Mouse (Mus musculus) neural tube, embryonic 13.5 days (tissue): ENCODE measurements around the gene Ube3b. TPM values are rescaled to one million over a fixed set of nuclear protein-coding genes. Genes with fewer than 3 reads are reported as not detected.

Experiments
- ATAC-seq: fragments of 200-750 bp; cut with Nextera tagmentation; 2 replicates; pipeline ENCODE4 v1.8.0; 2017; ENCODE audit warnings: low read depth, mild to moderate bottlenecking, moderate TSS enrichment, moderate library complexity
- H3K27ac ChIP-seq: fragments of 300-500 bp; sonication (generic); replicated peaks from 2 replicates; pipeline ENCODE4 v1.5.1; 2015; ENCODE audit warnings: moderate library complexity, mild to moderate bottlenecking, inconsistent platforms
- H3K27me3 ChIP-seq: fragments of 300-500 bp; sonication (generic); 2 replicates; pipeline ENCODE4 v1.6.1; 2015; ENCODE audit warnings: mild to moderate bottlenecking, inconsistent platforms
- H3K36me3 ChIP-seq: fragments of 300-500 bp; sonication (generic); 2 replicates; pipeline ENCODE4 v1.6.1; 2015; ENCODE audit warnings: mild to moderate bottlenecking, inconsistent platforms
- H3K4me1 ChIP-seq: fragments of 300-500 bp; sonication (generic); replicated peaks from 2 replicates; pipeline ENCODE4 v1.6.1; 2015; ENCODE audit warnings: inconsistent platforms
- H3K4me2 ChIP-seq: fragments of 300-500 bp; sonication (generic); 2 replicates; pipeline ENCODE4 v1.6.1; 2015; ENCODE audit warnings: inconsistent platforms, mild to moderate bottlenecking, moderate library complexity
- H3K4me3 ChIP-seq: fragments of 300-500 bp; sonication (generic); 2 replicates; pipeline ENCODE4 v1.5.1; 2015; ENCODE audit warnings: mild to moderate bottlenecking, inconsistent platforms
- H3K9ac ChIP-seq: fragments of 300-500 bp; sonication (generic); 2 replicates; pipeline ENCODE4 v1.6.1; 2015; ENCODE audit warnings: moderate library complexity, mild to moderate bottlenecking, inconsistent platforms
- H3K9me3 ChIP-seq: fragments of 300-500 bp; sonication (generic); 2 replicates; pipeline ENCODE4 v1.6.1; 2016; ENCODE audit warnings: inconsistent platforms
- WGBS: fragments of 180-500 bp; shearing (Covaris S2); methylation state at CpG from one replicate; pipeline ENCODE4 v1.1.7; 2015; 5-methylcytosine and 5-hydroxymethylcytosine counted together
- polyA plus RNA-seq: library from polyadenylated mRNA; unstranded; fragments of >200 nt; fragmentation: Nextera tagmentation; extraction: Ambion mirVana; gene quantifications from 2 replicates; pipeline ENCODE4 v1.2.1, GENCODE M21; 2015

The Ube3b gene
- polyA plus RNA-seq, 1 experiment from 2014 or later, result 40.3 TPM

DNA sequence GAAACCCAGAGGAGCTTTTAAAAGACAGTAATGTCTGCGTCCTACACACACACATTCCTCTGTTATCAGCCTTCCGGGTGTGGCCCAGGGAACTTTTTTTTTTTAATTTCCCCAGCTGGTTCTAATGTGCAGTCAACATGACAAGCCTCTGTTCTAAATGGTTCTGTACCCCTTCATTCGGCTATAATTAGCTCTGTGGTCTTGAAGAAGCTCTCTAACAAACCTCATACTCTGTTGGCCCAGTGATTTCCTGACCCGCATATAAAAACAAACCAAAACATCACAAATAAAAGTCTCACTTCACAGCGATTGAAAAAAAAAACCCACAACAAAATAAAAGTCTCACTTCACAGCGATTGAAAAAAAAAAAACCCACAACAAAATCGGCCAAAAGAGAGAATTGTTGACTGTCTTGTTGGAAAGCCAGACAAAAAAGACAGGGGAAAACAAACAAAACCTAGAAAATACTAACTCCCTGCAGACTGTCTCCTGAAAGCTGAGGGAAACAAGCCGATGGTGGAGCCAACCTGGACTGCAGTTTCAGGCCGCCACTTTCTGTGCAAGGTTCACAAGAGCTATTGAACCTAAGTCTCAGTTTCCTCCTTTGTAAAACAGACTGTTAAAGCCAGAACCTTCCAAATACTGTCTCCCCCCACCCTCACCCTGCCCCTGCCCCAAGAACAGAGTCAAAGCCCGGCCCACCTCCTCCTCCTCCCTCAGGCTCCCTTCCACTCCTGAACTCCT lies 2.1 kb upstream of the Ube3b start:
- Histone ChIP-seq H3K27ac (no peak overlapping the region), H3K4me3 (peak overlapping the region; percentile 71; the same call in 1 of the 2 replicates)
- WGBS, result 74% methylated on average over 10 of the region's 10 CpGs

DNA sequence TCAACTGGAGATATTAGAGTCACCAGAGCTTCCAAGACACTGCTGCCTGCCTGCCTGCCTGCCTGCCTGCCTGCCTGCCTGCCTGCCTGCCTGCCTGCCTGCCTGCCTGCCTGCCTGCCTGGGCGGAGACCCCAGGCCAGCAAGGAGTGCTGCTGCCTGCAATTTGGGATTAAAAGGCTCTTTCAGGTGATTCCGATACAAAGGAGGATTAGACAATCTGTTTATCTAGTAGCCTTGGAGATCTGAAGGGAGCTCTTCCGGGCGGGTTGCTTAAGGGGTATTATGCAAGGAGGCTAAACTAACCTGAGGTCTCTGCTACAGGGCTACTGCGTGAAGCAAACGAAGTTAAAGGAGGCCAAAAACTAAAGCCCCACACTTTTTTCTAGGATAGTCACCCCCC lies 1.5 kb upstream of the Ube3b start:
- H3K4me2 ChIP-seq, result peak overlapping the region; percentile 91
- H3K9ac ChIP-seq, result peak overlapping the region; percentile 91
- H3K4me1 ChIP-seq, result peaks cover 74% of the 10 kb centered on the region
- H3K36me3 ChIP-seq, result peaks cover 21% of the 10 kb centered on the region
- no peak overlapping the region for H3K27ac ChIP-seq
- 60% methylated on average over 6 of the region's 6 CpGs for WGBS
- no peaks in the 10 kb centered on the region for H3K27me3 ChIP-seq
- no peaks in the 10 kb centered on the region for H3K9me3 ChIP-seq
- H3K4me3 ChIP-seq, result peak overlapping the region; percentile 71
- ATAC-seq, result no peak

More for the DNA sequence above, 2.1 kb upstream of the Ube3b start:
- no peaks in the 10 kb centered on the region for H3K27me3 ChIP-seq
- ATAC-seq, result no peak
- peak overlapping the region; percentile 91 for H3K4me2 ChIP-seq
- peak overlapping the region; percentile 91 for H3K9ac ChIP-seq
- no peaks in the 10 kb centered on the region for H3K9me3 ChIP-seq
- H3K36me3 ChIP-seq, result peaks cover 27% of the 10 kb centered on the region
- H3K4me1 ChIP-seq, result peaks cover 77% of the 10 kb centered on the region

DNA sequence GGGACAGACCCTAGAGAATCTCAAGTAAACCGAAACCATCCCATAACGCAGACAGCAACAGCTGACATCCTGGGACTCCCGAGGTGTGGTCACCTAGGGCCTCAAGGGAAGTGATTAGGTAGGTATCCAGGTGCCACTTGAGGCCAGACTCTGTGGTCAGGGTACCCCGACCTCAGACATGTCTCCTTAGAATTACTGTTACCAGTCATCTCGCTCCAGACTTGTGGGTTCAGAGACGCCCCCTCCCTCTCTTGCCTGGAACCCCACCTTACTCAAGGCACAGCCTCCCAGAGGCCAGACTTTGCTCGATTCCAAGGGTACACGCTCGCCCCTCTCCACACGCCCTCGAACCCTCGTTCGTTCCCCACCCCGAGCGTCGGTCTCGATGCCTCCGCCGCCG lies 644 bp upstream of the Ube3b start:
- peaks cover 18% of the 10 kb centered on the region for H3K36me3 ChIP-seq
- H3K9ac ChIP-seq, result peak overlapping the region; percentile 91
- H3K9me3 ChIP-seq, result no peaks in the 10 kb centered on the region
- ATAC-seq, result peak; percentile 32; the same call in 1 of the 2 replicates
- H3K27ac ChIP-seq, result peak overlapping the region; percentile 89
- no peaks in the 10 kb centered on the region for H3K27me3 ChIP-seq
- peak overlapping the region; percentile 71 for H3K4me3 ChIP-seq
- 1% methylated on average over 20 of the region's 20 CpGs for whole genome bisulfite sequencing
- H3K4me1 ChIP-seq, result peaks cover 66% of the 10 kb centered on the region
- peak overlapping the region; percentile 91 for H3K4me2 ChIP-seq

DNA sequence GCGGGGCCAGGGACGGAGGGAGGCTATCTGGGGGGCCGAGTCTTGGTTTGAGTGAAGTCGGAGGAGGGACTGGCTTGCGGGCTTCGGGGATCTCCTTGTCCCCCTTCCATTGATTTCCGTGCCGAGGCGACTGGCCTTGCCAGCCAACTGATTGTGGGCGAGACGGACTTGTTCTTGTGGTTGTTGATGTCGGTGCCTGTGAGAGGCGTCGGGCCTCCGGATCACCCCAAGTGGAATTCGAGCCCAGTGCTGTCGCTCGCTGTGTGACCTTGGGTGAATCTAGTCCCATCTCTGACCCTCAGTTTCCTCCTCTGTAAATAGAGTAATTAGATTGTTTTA lies 575 bp downstream of the Ube3b start:
- Histone ChIP-seq H3K9me3 (no peaks in the 10 kb centered on the region), H3K27ac (peak overlapping the region; percentile 89), H3K4me1 (peaks cover 59% of the 10 kb centered on the region), H3K4me3 (peak overlapping the region; percentile 71), H3K4me2 (peak overlapping the region; percentile 91), H3K36me3 (peaks cover 19% of the 10 kb centered on the region), H3K27me3 (no peaks in the 10 kb centered on the region), H3K9ac (peak overlapping the region; percentile 91)
- under 1% methylated on average over 18 of the region's 18 CpGs for WGBS
- peak; percentile 48 for ATAC-seq

DNA sequence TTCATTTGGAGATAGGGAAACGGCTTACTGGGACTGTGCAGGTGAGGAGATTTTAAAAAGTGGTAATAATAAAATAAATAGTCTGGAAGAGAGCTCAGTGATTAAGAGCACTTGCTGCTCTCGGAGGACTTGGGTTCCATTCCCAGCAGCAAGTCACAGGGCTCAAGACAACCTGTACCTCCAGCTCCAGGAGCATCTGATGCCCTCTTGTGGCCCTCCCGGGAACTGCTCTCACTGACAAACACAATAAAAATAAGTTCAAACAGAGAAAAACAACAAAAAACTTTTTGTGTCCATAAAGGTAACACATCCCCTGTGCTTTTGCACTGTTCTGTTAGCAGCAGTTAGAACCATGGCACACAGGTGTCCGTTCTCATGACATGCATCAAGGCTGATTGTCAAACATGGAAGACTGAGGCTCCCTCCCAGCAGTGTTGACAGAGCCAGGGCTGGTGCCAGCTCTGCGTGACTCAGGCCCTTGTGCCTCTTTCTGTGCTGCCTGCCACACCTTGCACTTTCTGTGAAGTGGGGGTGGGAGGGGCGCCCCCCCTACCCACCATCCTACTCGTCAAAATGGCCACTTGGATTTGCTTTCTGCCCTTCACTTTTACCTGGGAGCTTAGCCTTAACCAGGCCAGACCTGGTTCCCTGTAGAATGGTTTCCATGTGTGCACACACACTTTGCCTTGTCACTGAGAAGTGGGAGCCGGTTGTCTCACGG lies 2.9 kb downstream of the Ube3b start:
- peaks cover 40% of the 10 kb centered on the region for H3K36me3 ChIP-seq
- H3K27ac ChIP-seq, result no peak overlapping the region
- ATAC-seq, result no peak
- no peaks in the 10 kb centered on the region for H3K27me3 ChIP-seq
- H3K9ac ChIP-seq, result no peak overlapping the region
- 74% methylated on average over 9 of the region's 9 CpGs for whole genome bisulfite sequencing
- H3K9me3 ChIP-seq, result no peaks in the 10 kb centered on the region
- H3K4me2 ChIP-seq, result no peak overlapping the region
- H3K4me3 ChIP-seq, result no peak overlapping the region
- H3K4me1 ChIP-seq, result peaks cover 36% of the 10 kb centered on the region

- Histone ChIP-seq H3K4me1 (peaks cover 25% of the 10 kb centered on the region), H3K27ac (no peak overlapping the region), H3K36me3 (peaks cover 52% of the 10 kb centered on the region), H3K9ac (no peak overlapping the region), H3K27me3 (no peaks in the 10 kb centered on the region), H3K4me2 (no peak overlapping the region), H3K4me3 (no peak overlapping the region), H3K9me3 (no peaks in the 10 kb centered on the region)
- WGBS, result 94% methylated on average over 8 of the region's 8 CpGs
- ATAC-seq, result no peak
Observed at GRCm38 (mm10) chr5:114384448-114384847, 4.0 kb downstream of the Ube3b start.

GRCm38 (mm10) chr5:114393169-114393568 lies 12.8 kb downstream of the Ube3b start:
- Histone ChIP-seq H3K36me3 (peaks cover 98% of the 10 kb centered on the region), H3K4me2 (no peak overlapping the region), H3K9me3 (no peaks in the 10 kb centered on the region), H3K27ac (no peak overlapping the region), H3K27me3 (no peaks in the 10 kb centered on the region), H3K9ac (no peak overlapping the region), H3K4me3 (no peak overlapping the region), H3K4me1 (no peaks in the 10 kb centered on the region)
- ATAC-seq, result no peak
- 89% methylated on average over 9 of the region's 9 CpGs for WGBS

DNA sequence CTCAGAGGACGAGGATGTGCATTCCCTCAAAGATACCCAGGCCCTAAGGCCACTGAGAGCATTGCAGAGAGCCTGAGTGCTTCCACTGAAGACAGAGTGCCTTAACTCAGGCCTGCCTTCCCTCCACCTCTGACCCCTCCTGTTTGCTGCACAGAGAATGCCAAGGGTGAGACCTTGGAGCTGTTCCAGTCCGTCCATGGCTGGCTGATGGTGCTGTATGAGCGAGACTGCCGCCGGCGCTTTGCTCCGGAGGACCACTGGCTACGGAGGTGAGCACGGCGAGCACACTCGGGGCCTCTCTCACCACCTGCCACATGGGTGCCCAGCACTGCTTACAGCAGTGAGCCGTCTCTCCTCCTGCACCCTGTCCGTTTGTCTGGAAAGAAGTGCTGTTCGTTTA lies 26.2 kb downstream of the Ube3b start:
- no peak overlapping the region for H3K27ac ChIP-seq
- peaks cover 100% of the 10 kb centered on the region for H3K36me3 ChIP-seq
- no peaks in the 10 kb centered on the region for H3K9me3 ChIP-seq
- H3K4me3 ChIP-seq, result no peak overlapping the region
- no peak overlapping the region for H3K4me2 ChIP-seq
- no peak overlapping the region for H3K9ac ChIP-seq
- no peak for ATAC-seq
- 93% methylated on average over 14 of the region's 14 CpGs for WGBS
- no peaks in the 10 kb centered on the region for H3K27me3 ChIP-seq
- H3K4me1 ChIP-seq, result no peaks in the 10 kb centered on the region

- H3K27ac ChIP-seq, result no peak overlapping the region
- H3K4me1 ChIP-seq, result no peaks in the 10 kb centered on the region
- no peak for ATAC-seq
- H3K9ac ChIP-seq, result no peak overlapping the region
- no peaks in the 10 kb centered on the region for H3K9me3 ChIP-seq
- no peak overlapping the region for H3K4me3 ChIP-seq
- WGBS, result 83% methylated on average over 10 of the region's 10 CpGs
- no peak overlapping the region for H3K4me2 ChIP-seq
- no peaks in the 10 kb centered on the region for H3K27me3 ChIP-seq
- H3K36me3 ChIP-seq, result peaks cover 100% of the 10 kb centered on the region
Observed at GRCm38 (mm10) chr5:114407269-114407668, 26.9 kb downstream of the Ube3b start.

DNA sequence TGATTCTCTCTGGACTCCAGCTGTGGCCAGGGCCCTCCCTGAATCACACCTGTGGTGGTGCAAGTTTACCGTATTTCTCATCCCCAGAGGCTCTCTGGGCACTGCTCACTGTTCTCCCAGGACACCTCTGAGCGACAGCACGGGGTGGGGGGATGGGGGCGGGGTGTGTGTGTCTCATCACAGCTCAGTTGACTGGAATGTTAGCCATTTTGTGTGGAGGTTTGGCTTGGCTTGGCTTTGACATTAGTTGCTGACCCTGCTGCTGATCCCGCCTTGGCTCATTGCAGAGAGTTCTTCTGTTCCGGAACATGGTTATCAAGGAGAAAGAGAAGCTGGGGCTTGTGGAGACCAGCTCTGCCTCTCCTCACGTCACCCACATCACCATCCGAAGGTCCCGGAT lies 27.4 kb downstream of the Ube3b start:
- WGBS, result 87% methylated on average over 9 of the region's 9 CpGs
- no peak overlapping the region for H3K4me3 ChIP-seq
- no peak for ATAC-seq
- H3K9me3 ChIP-seq, result no peaks in the 10 kb centered on the region
- H3K4me2 ChIP-seq, result no peak overlapping the region
- peaks cover 100% of the 10 kb centered on the region for H3K36me3 ChIP-seq
- no peak overlapping the region for H3K27ac ChIP-seq
- no peaks in the 10 kb centered on the region for H3K4me1 ChIP-seq
- H3K9ac ChIP-seq, result no peak overlapping the region
- H3K27me3 ChIP-seq, result no peaks in the 10 kb centered on the region

GRCm38 (mm10) chr5:114408846-114409245 lies 28.4 kb downstream of the Ube3b start:
- no peak for ATAC-seq
- Histone ChIP-seq H3K4me1 (no peaks in the 10 kb centered on the region), H3K4me3 (no peak overlapping the region), H3K9me3 (no peaks in the 10 kb centered on the region), H3K36me3 (peaks cover 100% of the 10 kb centered on the region), H3K4me2 (no peak overlapping the region), H3K27ac (no peak overlapping the region), H3K27me3 (no peaks in the 10 kb centered on the region), H3K9ac (no peak overlapping the region)
- WGBS, result 93% methylated on average over 11 of the region's 11 CpGs

DNA sequence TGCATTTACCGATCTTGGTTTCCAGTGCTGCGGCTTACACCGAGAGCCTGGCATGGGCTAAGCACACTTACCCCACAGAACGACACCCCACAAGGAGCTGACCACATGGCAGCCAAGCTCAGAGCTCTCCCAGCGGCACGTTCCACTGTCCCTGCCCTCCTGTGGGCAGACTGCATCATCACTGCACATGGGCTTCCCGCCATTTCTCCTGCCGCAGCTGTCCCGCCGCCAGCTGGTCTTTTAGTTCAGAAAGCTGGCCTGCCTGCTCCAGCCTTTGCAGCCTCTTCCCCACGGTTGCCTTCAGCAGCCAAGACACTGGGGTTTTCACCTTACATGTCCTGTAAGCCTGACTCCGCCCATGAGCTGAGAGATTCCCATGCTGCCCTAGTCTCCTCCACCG lies 30.0 kb downstream of the Ube3b start:
- no peaks in the 10 kb centered on the region for H3K9me3 ChIP-seq
- WGBS, result 90% methylated on average over 13 of the region's 13 CpGs
- no peak overlapping the region for H3K4me3 ChIP-seq
- peaks cover 100% of the 10 kb centered on the region for H3K36me3 ChIP-seq
- no peak overlapping the region for H3K4me2 ChIP-seq
- no peak overlapping the region for H3K27ac ChIP-seq
- H3K27me3 ChIP-seq, result no peaks in the 10 kb centered on the region
- no peak for ATAC-seq
- H3K9ac ChIP-seq, result no peak overlapping the region
- H3K4me1 ChIP-seq, result no peaks in the 10 kb centered on the region
